Mouse (Mus musculus): Measurements from ENCODE around the gene Ephb2. TPM values are rescaled to one million over a fixed set of nuclear protein-coding genes. Genes with fewer than 3 reads are reported as not detected.

The Ephb2 gene
- polyA plus RNA-seq, 1 experiment from 2014 or later: 22.0 TPM

DNA sequence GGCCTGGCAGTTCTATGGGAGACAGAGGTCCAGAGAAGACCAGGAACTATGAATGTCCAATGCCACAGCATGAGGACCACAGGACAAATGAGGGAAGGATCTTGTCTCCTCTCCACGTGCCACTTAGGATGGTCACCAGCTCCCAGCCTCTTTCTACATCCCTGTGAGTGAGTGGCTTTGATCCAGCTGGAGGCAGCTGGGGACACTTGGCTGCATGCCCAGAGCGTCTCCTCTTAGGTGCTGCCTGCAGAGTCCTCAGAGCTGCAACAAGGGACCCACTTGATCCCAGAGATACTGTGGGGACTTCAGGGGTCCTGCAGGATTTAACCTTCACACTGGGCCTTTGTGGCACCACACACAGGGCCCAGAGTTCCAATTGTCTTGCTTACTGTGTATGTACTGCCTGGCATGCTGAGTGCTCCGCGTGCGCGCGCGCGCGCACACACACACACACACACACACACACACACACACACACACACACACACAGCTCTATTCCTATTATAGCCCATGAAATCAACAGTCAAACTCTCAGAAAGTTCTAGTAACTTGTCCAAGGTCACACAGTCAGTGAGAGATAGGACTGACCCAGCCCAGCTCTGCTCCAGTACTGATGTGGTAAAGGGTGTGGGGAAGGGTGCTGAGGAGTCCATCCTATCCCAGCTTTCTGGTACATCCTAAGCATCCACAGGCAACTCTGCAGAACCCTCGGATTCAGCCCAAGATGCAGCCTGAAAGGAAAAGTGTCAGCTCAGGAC lies 204.4 kb downstream of the Ephb2 start:
- Histone ChIP-seq H3K4me1 (peaks cover 5% of the 10 kb centered on the region; the same call in 1 of the 2 replicates), H3K9me3 (no peaks in the 10 kb centered on the region), H3K9ac (no peak overlapping the region; the same call in 1 of the 2 replicates), H3K4me2 (replicated peaks) (no peak overlapping the region), H3K27me3 (replicated peaks) (peaks cover 15% of the 10 kb centered on the region), H3K4me3 (no peak overlapping the region), H3K27ac (no peak overlapping the region), H3K36me3 (no peaks in the 10 kb centered on the region)
- 79% methylated on average over 11 of the region's 11 CpGs for WGBS
- no peak for ATAC-seq (ENCODE audit: low FRiP score, low read depth)

DNA sequence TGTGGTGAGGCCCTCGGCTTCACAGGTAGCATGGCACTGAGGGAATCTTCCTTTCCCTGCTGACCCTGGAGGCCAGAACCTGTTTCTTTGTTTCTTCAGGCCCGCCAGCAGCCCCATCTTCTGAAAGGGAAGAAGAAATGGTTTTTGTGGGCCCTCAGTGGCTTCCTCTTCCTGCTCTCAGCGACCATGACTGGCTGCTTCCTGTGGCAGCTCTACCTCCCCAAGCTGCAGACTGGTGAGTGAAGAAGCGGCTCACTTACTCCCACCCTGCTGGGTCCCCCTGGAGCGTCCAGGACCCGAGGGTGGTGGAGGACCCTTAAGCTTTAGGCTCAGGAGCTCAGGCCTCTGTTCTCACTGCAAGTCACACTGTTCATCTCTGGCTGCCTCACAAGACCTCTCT lies 209.2 kb downstream of the Ephb2 start:
- ATAC-seq (ENCODE audit: low FRiP score, low read depth): no peak
- Histone ChIP-seq H3K4me3 (no peak overlapping the region), H3K27ac (no peak overlapping the region), H3K4me1 (peaks cover 5% of the 10 kb centered on the region; the same call in 1 of the 2 replicates), H3K27me3 (replicated peaks) (no peaks in the 10 kb centered on the region), H3K4me2 (replicated peaks) (no peak overlapping the region), H3K9ac (no peak overlapping the region), H3K36me3 (no peaks in the 10 kb centered on the region), H3K9me3 (no peaks in the 10 kb centered on the region)
- WGBS: 76% methylated on average over 6 of the region's 6 CpGs

DNA sequence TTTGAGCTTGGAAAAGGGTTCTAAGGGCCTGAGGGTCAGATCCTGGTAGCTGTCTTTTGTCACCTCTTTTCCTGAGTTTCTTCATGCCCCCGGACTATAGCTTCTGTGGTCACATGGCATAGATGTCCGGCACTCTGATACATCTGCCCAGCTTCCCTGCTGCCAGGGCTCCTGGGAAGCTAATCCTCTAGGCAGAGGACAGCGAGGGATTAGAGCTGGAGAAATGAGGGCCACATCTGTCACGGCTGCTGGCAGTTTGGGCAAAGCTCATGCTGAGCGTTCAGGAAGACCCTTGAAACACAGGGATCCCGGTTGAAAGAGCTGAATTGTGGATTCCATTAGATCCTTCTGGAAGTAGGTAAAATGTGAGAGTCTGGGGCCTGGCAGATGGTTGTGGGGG lies 213.4 kb downstream of the Ephb2 start, which contains the start of gene Lactbl1:
Gene Lactbl1 (plus strand): TSS at position 234 of the 400 bp plus-strand sequence.
- Histone ChIP-seq H3K9me3 (no peaks in the 10 kb centered on the region), H3K27me3 (replicated peaks) (no peaks in the 10 kb centered on the region), H3K36me3 (no peaks in the 10 kb centered on the region), H3K4me1 (0 out of 2 replicates have a peak, but pooled peaks cover 9% of the 10 kb centered on the region), H3K4me2 (replicated peaks) (no peak within 1 kb of the TSS), H3K4me3 (no peak within 1 kb of the TSS), H3K9ac (no peak within 1 kb of the TSS), H3K27ac (no peak within 1 kb of the TSS)
- ATAC-seq (ENCODE audit: low FRiP score, low read depth): no peak
- WGBS: 49% methylated on average over 6 of the region's 6 CpGs

DNA sequence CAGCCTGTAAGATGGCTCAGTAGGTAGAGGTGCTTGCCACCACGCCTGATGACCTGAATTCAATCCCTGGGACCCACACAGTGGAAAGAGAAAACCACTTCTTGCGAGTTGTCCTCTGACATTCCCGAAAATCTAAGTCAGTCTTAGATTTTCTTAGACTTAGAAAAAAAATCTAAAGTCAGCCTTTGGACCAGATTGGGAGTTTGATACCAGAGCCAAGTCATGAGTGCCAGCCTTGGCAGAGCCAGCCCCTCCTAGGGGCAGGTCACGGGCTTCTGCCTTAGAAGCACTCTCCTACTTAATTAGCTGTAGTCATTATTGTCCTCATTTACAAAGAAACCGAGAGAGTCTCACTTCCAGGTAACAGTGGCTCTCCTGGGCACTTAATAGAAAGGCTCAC lies 213.8 kb downstream of the Ephb2 start:
- no peak for ATAC-seq (ENCODE audit: low FRiP score, low read depth)
- H3K9me3 ChIP-seq: no peaks in the 10 kb centered on the region
- no peak overlapping the region for H3K4me3 ChIP-seq
- H3K27ac ChIP-seq: no peak overlapping the region
- no peak overlapping the region for H3K4me2 ChIP-seq (replicated peaks)
- 56% methylated on average over 5 of the region's 5 CpGs for WGBS
- H3K27me3 ChIP-seq (replicated peaks): no peaks in the 10 kb centered on the region
- 0 out of 2 replicates have a peak, but pooled peaks cover 9% of the 10 kb centered on the region for H3K4me1 ChIP-seq
- no peaks in the 10 kb centered on the region for H3K36me3 ChIP-seq
- no peak overlapping the region for H3K9ac ChIP-seq

DNA sequence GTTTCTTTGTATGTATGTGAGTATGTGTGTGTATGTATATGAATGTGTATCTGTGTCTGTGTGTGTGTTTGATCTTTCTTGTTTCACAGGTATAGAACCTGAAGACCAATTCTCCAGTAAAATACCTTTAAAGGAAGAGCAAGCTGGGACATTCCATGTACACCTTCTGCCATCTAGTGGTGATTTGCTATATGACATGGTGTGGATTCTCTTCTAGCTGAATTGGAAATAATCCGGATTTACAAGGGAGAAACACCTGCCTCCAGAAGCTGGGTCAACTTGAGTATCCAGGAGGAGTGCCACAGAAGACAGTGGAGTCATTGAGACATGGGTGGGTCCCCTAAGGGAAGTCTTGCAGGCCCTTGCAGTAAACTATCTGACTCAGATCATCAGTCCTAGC lies 214.5 kb downstream of the Ephb2 start:
- H3K4me3 ChIP-seq: no peak overlapping the region
- H3K27ac ChIP-seq: no peak overlapping the region
- no peak overlapping the region for H3K4me2 ChIP-seq (replicated peaks)
- 0 out of 2 replicates have a peak, but pooled peaks cover 9% of the 10 kb centered on the region for H3K4me1 ChIP-seq
- H3K9ac ChIP-seq: no peak overlapping the region
- ATAC-seq (ENCODE audit: low FRiP score, low read depth): no peak
- H3K9me3 ChIP-seq: no peaks in the 10 kb centered on the region
- 8% methylated on average over 1 of the region's 1 CpGs for WGBS
- H3K36me3 ChIP-seq: no peaks in the 10 kb centered on the region
- H3K27me3 ChIP-seq (replicated peaks): no peaks in the 10 kb centered on the region

DNA sequence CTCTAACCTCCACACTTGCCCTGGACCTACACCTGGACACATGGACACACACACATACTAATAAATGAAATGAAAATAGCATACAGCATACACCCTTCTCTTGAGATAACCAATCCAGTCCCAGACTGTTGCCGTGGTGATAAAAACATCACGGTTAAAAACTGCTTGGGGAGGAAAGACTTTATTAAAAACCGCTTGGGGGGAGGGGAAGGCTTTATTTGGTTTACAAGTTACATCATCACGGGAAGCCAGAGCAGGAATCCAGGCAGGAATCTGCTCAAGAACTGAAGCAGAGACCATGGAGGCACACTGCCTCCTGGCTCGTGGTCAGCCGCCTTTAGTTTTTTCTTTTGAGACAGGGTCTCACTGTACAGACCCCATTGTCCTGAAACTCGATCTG lies 222.1 kb downstream of the Ephb2 start:
- no peak overlapping the region for H3K4me2 ChIP-seq (replicated peaks)
- WGBS: 75% methylated on average over 7 of the region's 7 CpGs
- H3K4me3 ChIP-seq: no peak overlapping the region
- no peak overlapping the region for H3K9ac ChIP-seq
- no peaks in the 10 kb centered on the region for H3K27me3 ChIP-seq (replicated peaks)
- H3K9me3 ChIP-seq: no peaks in the 10 kb centered on the region
- 0 out of 2 replicates have a peak, but pooled peaks cover 1% of the 10 kb centered on the region for H3K4me1 ChIP-seq
- H3K36me3 ChIP-seq: no peaks in the 10 kb centered on the region
- no peak for ATAC-seq (ENCODE audit: low FRiP score, low read depth)
- H3K27ac ChIP-seq: no peak overlapping the region

DNA sequence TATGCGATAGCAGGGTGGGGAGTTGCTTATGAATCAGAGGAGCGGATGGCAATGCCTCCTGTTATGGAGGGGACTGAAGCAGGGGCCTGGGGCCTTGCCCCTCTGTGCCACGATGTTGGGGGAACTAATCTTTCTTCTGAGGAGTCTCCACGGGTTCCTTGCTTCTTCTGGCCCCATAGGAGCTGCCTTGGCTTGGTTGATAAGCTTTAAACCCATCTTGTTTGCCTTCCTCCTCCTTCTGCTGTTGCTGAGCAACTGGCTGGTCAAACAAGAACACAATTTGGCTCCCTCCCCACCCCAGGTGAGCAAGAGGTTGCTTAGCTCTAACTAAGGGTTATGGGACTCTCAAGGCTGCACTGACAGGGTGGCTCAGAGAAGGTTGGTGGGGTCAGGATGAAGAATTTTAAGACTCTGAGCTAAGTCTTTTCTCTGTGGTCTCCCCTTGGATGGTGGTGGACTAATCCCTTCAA lies 225.4 kb downstream of the Ephb2 start, which contains the start of gene Tex46:
Gene Tex46 (plus strand): TSS at position 51 of the 470 bp plus-strand sequence.
- ATAC-seq (ENCODE audit: low FRiP score, low read depth): no peak

DNA sequence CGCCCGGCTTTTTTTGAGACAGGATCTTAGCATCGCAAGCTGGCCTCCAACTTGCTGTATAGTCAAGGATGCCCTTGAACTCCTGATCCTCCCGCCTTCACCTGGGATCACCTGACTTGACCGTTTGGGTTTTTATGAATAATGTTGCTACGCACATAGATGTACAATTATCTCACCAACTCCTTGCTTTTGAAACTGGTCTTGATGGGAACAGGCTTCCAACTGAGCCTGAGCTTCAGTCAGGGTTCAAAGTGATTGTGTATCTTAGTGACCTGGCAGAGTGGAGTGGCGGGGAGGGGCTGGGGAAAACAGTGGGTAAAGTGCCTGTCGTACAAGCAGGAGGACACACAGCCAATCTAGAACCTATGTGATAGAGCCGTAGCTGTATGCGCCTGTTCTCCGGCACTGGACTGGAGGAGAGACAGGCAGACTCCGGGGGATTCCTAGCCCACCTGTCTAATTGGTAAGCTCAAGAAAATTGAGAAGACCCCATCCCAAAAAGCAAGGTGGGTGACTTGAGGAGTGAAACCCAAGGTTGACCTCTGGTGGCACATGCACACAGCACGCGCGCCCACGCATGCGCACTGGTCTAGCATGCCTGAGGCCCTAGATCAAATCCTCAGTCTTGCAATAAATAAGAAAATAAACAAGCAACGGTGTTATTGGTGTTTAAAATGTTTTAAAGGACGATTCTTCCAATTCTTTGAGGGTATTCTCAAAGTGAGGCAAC lies 229.9 kb downstream of the Ephb2 start:
- H3K36me3 ChIP-seq: no peaks in the 10 kb centered on the region

More for the DNA sequence above, 225.4 kb downstream of the Ephb2 start, which contains the start of gene Tex46:
- no peak within 1 kb of the TSS for H3K4me2 ChIP-seq (replicated peaks)
- no peak within 1 kb of the TSS for H3K9ac ChIP-seq
- no peaks in the 10 kb centered on the region for H3K9me3 ChIP-seq
- no peaks in the 10 kb centered on the region for H3K27me3 ChIP-seq (replicated peaks)
- 66% methylated on average over 4 of the region's 4 CpGs for WGBS
- no peaks in the 10 kb centered on the region for H3K36me3 ChIP-seq
- no peaks in the 10 kb centered on the region for H3K4me1 ChIP-seq
- no peak within 1 kb of the TSS for H3K4me3 ChIP-seq
- no peak within 1 kb of the TSS for H3K27ac ChIP-seq

DNA sequence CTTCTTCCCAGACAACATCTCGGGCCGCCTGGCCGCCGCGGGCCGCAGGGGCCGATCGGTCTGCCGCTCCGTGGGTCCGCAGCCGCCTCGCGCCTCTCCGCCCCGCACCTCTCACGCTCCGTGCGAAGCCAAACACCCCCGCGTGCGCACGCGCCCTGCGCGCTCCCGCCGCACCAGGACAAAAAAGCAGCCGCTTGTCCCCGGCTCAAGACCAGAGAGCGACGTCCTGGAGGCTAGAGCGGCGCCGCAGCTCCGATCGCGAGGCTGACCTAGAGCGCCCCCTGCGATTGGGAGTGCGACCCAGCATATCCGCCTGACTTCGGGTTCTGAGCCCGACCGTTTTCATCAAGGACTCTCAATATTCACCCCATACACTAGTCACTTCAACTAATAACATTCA lies 233.2 kb downstream of the Ephb2 start, which contains the start of gene Kdm1a:
Gene Kdm1a (minus strand): TSS at position 156 of the 400 bp plus-strand sequence.
- no peaks in the 10 kb centered on the region for H3K9me3 ChIP-seq
- H3K36me3 ChIP-seq: no peaks in the 10 kb centered on the region
- peak within 1 kb of the TSS; percentile 71 for H3K4me2 ChIP-seq (replicated peaks)
- no peaks in the 10 kb centered on the region for H3K27me3 ChIP-seq (replicated peaks)
- H3K9ac ChIP-seq: peak within 1 kb of the TSS; percentile 100
- peak within 1 kb of the TSS; percentile 90 for H3K27ac ChIP-seq
- WGBS: under 1% methylated on average over 45 of the region's 45 CpGs
- peaks cover 18% of the 10 kb centered on the region for H3K4me1 ChIP-seq
- peak; percentile 88 for ATAC-seq (ENCODE audit: low FRiP score, low read depth)
- peak within 1 kb of the TSS; percentile 98 for H3K4me3 ChIP-seq

More for the DNA sequence above, 229.9 kb downstream of the Ephb2 start:
- no peak for ATAC-seq (ENCODE audit: low FRiP score, low read depth)
- WGBS: 92% methylated on average over 19 of the region's 19 CpGs
- H3K27ac ChIP-seq: no peak overlapping the region
- no peak overlapping the region for H3K4me2 ChIP-seq (replicated peaks)
- H3K9me3 ChIP-seq: no peaks in the 10 kb centered on the region
- no peak overlapping the region for H3K9ac ChIP-seq
- H3K4me1 ChIP-seq: peaks cover 3% of the 10 kb centered on the region
- H3K4me3 ChIP-seq: no peak overlapping the region
- H3K27me3 ChIP-seq (replicated peaks): no peaks in the 10 kb centered on the region

DNA sequence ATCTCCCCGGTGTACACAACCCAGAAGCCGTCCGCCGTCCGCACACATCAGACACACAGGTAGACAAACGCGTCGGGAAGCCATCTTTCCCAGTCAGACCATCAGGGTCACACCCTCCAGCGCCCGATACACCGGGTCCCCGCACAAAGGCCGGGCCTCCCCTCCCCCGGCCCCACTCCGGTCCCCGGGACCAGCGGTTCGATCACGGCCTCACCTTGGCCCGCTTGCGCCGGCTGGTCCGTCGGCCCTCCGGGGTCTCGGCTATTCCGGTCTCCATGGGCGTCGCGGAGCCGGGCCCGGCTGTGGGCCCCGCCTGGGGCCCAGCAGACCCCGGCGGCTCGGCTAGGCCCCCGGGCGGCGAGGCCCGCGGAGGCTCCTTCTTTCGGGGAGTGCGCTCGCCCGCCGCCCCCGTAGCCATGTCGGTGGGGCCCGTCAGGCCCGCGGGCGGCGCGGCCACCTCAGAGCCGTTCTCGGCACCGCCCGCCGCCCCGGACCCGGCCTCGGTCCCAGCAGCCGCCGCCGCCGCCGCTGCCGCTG lies 233.7 kb downstream of the Ephb2 start:
- Histone ChIP-seq H3K36me3 (no peaks in the 10 kb centered on the region), H3K9ac (peak overlapping the region; percentile 100), H3K4me2 (replicated peaks) (peak overlapping the region; percentile 71), H3K4me1 (peaks cover 18% of the 10 kb centered on the region), H3K27ac (peak overlapping the region; percentile 90), H3K27me3 (replicated peaks) (no peaks in the 10 kb centered on the region), H3K9me3 (no peaks in the 10 kb centered on the region), H3K4me3 (peak overlapping the region; percentile 98)
- under 1% methylated on average over 67 of the region's 68 CpGs for WGBS
- peak; percentile 73 for ATAC-seq (ENCODE audit: low FRiP score, low read depth)

DNA sequence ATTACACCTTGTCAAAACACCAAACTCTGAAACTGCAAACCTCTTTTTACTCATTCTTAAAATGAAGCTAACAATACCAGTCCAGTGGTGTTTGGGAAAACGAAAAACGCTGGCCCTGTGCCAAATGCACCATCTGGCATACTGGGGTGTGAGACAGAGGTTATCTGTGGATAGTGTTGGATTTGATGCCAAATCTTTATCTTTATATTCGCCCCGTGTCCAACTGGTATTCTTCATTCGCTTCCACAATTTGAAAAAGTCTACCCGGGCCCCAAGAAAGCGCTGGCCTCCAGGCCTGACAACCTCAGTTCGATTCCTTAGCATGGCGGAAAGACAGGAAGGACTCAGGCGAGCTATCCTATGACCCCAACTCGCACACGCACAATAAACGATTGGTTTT lies 234.3 kb downstream of the Ephb2 start:
- Histone ChIP-seq H3K9me3 (no peaks in the 10 kb centered on the region), H3K4me1 (peaks cover 18% of the 10 kb centered on the region), H3K4me2 (replicated peaks) (peak overlapping the region; percentile 71), H3K9ac (peak overlapping the region; percentile 100), H3K4me3 (peak overlapping the region; percentile 98), H3K36me3 (no peaks in the 10 kb centered on the region), H3K27me3 (replicated peaks) (no peaks in the 10 kb centered on the region), H3K27ac (no peak overlapping the region)
- 2% methylated on average over 13 of the region's 13 CpGs for WGBS
- ATAC-seq (ENCODE audit: low FRiP score, low read depth): no peak

DNA sequence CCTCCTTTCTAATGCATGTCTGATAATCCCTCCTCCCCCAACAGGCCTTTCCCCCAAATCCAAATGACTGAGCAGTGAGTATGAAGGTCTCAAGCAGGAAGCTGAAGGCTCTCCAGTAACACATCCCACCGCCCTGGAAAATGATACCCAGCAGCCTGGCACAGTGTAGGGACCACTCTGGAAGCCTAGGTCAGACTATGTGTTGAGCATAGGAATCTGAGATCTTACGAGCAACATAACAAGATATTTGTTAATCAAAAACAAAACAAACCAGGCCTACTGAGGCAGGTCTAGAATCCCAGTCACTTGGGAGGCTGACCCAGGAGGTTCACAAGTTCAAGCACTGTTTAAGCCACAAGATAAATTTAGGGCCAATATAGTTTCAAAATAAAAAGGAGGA lies 235.3 kb downstream of the Ephb2 start:
- Histone ChIP-seq H3K4me2 (replicated peaks) (peak overlapping the region; percentile 71), H3K9ac (0 out of 2 replicates have a peak overlapping the region, but pooled peaks have one; percentile 100), H3K27me3 (replicated peaks) (no peaks in the 10 kb centered on the region), H3K27ac (no peak overlapping the region), H3K9me3 (no peaks in the 10 kb centered on the region), H3K4me1 (peaks cover 18% of the 10 kb centered on the region), H3K4me3 (peak overlapping the region; percentile 98), H3K36me3 (no peaks in the 10 kb centered on the region)
- ATAC-seq (ENCODE audit: low FRiP score, low read depth): no peak
- 97% methylated on average over 2 of the region's 2 CpGs for WGBS
